Mouse (Mus musculus): ENCODE measurements around the gene Ei24. TPM values are rescaled to one million over a fixed set of nuclear protein-coding genes. Genes with fewer than 3 reads are reported as not detected.

The Ei24 gene
- polyA plus RNA-seq, 1 experiment from 2014 or later, result 45.8 TPM

- Histone ChIP-seq H3K4me1 (ENCODE audit: control insufficient read depth, insufficient read depth, low read length) (peaks cover 6% of the 10 kb centered on the region; the same call in 1 of the 2 replicates), H3K9ac (replicated peaks; ENCODE audit: low read depth, low read length) (no peak overlapping the region), H3K4me3 (ENCODE audit: low read depth, low read length) (no peak overlapping the region), H3K27ac (ENCODE audit: low read length) (0 out of 2 replicates have a peak overlapping the region, but pooled peaks have one; percentile 15), H3K4me2 (replicated peaks; ENCODE audit: low read depth, low read length) (no peak overlapping the region; the same call in 1 of the 2 replicates), H3K36me3 (ENCODE audit: control insufficient read depth, insufficient read depth, low read length) (no peaks in the 10 kb centered on the region), H3K27me3 (ENCODE audit: control insufficient read depth, insufficient read depth, low read length) (no peaks in the 10 kb centered on the region), H3K9me3 (ENCODE audit: control insufficient read depth, low read depth, low read length) (no peaks in the 10 kb centered on the region)
- WGBS, result 37% methylated on average over 2 of the region's 2 CpGs
- ATAC-seq (ENCODE audit: insufficient number of reproducible peaks, insufficient read depth, low FRiP score, low read depth), result no peak
Measured at GRCm38 (mm10) chr9:36822024-36822423, 24.8 kb upstream of the Ei24 start.

- ATAC-seq (ENCODE audit: insufficient number of reproducible peaks, insufficient read depth, low FRiP score, low read depth), result peak; percentile 74; the same call in 1 of the 2 replicates
- H3K9me3 ChIP-seq (ENCODE audit: control insufficient read depth, low read depth, low read length), result no peaks in the 10 kb centered on the region
- H3K27ac ChIP-seq (ENCODE audit: low read length), result 0 out of 2 replicates have a peak within 1 kb of the TSS, but pooled peaks have one; percentile 15
- peaks cover 6% of the 10 kb centered on the region; the same call in 1 of the 2 replicates for H3K4me1 ChIP-seq (ENCODE audit: control insufficient read depth, insufficient read depth, low read length)
- WGBS, result 4% methylated on average over 8 of the region's 8 CpGs
- no peaks in the 10 kb centered on the region for H3K36me3 ChIP-seq (ENCODE audit: control insufficient read depth, insufficient read depth, low read length)
- no peak within 1 kb of the TSS for H3K4me3 ChIP-seq (ENCODE audit: low read depth, low read length)
- H3K4me2 ChIP-seq (replicated peaks; ENCODE audit: low read depth, low read length), result peak within 1 kb of the TSS; percentile 1; the same call in 1 of the 2 replicates
- H3K9ac ChIP-seq (replicated peaks; ENCODE audit: low read depth, low read length), result no peak within 1 kb of the TSS
- no peaks in the 10 kb centered on the region for H3K27me3 ChIP-seq (ENCODE audit: control insufficient read depth, insufficient read depth, low read length)
Measured at GRCm38 (mm10) chr9:36821644-36822000, 24.4 kb upstream of the Ei24 start, which contains the start of gene Fez1. TSS of gene Fez1 (plus strand) at chr9:36821864.

- Histone ChIP-seq H3K4me1 (ENCODE audit: control insufficient read depth, insufficient read depth, low read length) (peaks cover 6% of the 10 kb centered on the region; the same call in 1 of the 2 replicates), H3K27me3 (ENCODE audit: control insufficient read depth, insufficient read depth, low read length) (no peaks in the 10 kb centered on the region), H3K36me3 (ENCODE audit: control insufficient read depth, insufficient read depth, low read length) (no peaks in the 10 kb centered on the region), H3K9me3 (ENCODE audit: control insufficient read depth, low read depth, low read length) (no peaks in the 10 kb centered on the region), H3K27ac (ENCODE audit: low read length) (no peak overlapping the region), H3K4me2 (replicated peaks; ENCODE audit: low read depth, low read length) (peak overlapping the region; percentile 1; the same call in 1 of the 2 replicates), H3K4me3 (ENCODE audit: low read depth, low read length) (no peak overlapping the region), H3K9ac (replicated peaks; ENCODE audit: low read depth, low read length) (no peak overlapping the region)
- WGBS, result 37% methylated on average over 9 of the region's 9 CpGs
- ATAC-seq (ENCODE audit: insufficient number of reproducible peaks, insufficient read depth, low FRiP score, low read depth), result peak; percentile 33; the same call in 1 of the 2 replicates
Measured at GRCm38 (mm10) chr9:36820969-36821643, 23.9 kb upstream of the Ei24 start.

- WGBS, result 54% methylated on average over 4 of the region's 4 CpGs
- H3K4me3 ChIP-seq (ENCODE audit: low read depth, low read length), result no peak overlapping the region
- no peak overlapping the region for H3K27ac ChIP-seq (ENCODE audit: low read length)
- no peak overlapping the region for H3K9ac ChIP-seq (replicated peaks; ENCODE audit: low read depth, low read length)
- H3K4me1 ChIP-seq (ENCODE audit: control insufficient read depth, insufficient read depth, low read length), result peaks cover 6% of the 10 kb centered on the region; the same call in 1 of the 2 replicates
- no peak overlapping the region for H3K4me2 ChIP-seq (replicated peaks; ENCODE audit: low read depth, low read length)
- no peaks in the 10 kb centered on the region for H3K27me3 ChIP-seq (ENCODE audit: control insufficient read depth, insufficient read depth, low read length)
- ATAC-seq (ENCODE audit: insufficient number of reproducible peaks, insufficient read depth, low FRiP score, low read depth), result no peak
- H3K9me3 ChIP-seq (ENCODE audit: control insufficient read depth, low read depth, low read length), result no peaks in the 10 kb centered on the region
- no peaks in the 10 kb centered on the region for H3K36me3 ChIP-seq (ENCODE audit: control insufficient read depth, insufficient read depth, low read length)
Measured at GRCm38 (mm10) chr9:36818905-36819304, 21.7 kb upstream of the Ei24 start.

- 70% methylated on average over 3 of the region's 3 CpGs for WGBS
- Histone ChIP-seq H3K4me2 (replicated peaks; ENCODE audit: low read depth, low read length) (no peak overlapping the region), H3K27me3 (ENCODE audit: control insufficient read depth, insufficient read depth, low read length) (no peaks in the 10 kb centered on the region), H3K4me3 (ENCODE audit: low read depth, low read length) (no peak overlapping the region), H3K4me1 (ENCODE audit: control insufficient read depth, insufficient read depth, low read length) (no peaks in the 10 kb centered on the region), H3K9me3 (ENCODE audit: control insufficient read depth, low read depth, low read length) (no peaks in the 10 kb centered on the region), H3K9ac (replicated peaks; ENCODE audit: low read depth, low read length) (no peak overlapping the region), H3K36me3 (ENCODE audit: control insufficient read depth, insufficient read depth, low read length) (no peaks in the 10 kb centered on the region), H3K27ac (ENCODE audit: low read length) (no peak overlapping the region)
- no peak for ATAC-seq (ENCODE audit: insufficient number of reproducible peaks, insufficient read depth, low FRiP score, low read depth)
Measured at GRCm38 (mm10) chr9:36814486-36814885, 17.3 kb upstream of the Ei24 start.

GRCm38 (mm10) chr9:36808126-36808785 is 11.1 kb upstream of the Ei24 start:
- WGBS, result 80% methylated on average over 5 of the region's 5 CpGs
- no peaks in the 10 kb centered on the region for H3K36me3 ChIP-seq (ENCODE audit: control insufficient read depth, insufficient read depth, low read length)
- ATAC-seq (ENCODE audit: insufficient number of reproducible peaks, insufficient read depth, low FRiP score, low read depth), result no peak
- no peak overlapping the region for H3K4me3 ChIP-seq (ENCODE audit: low read depth, low read length)
- no peak overlapping the region for H3K9ac ChIP-seq (replicated peaks; ENCODE audit: low read depth, low read length)
- no peaks in the 10 kb centered on the region for H3K27me3 ChIP-seq (ENCODE audit: control insufficient read depth, insufficient read depth, low read length)
- no peak overlapping the region for H3K4me2 ChIP-seq (replicated peaks; ENCODE audit: low read depth, low read length)
- H3K9me3 ChIP-seq (ENCODE audit: control insufficient read depth, low read depth, low read length), result no peaks in the 10 kb centered on the region
- no peak overlapping the region for H3K27ac ChIP-seq (ENCODE audit: low read length)
- H3K4me1 ChIP-seq (ENCODE audit: control insufficient read depth, insufficient read depth, low read length), result no peaks in the 10 kb centered on the region

GRCm38 (mm10) chr9:36805256-36805975 is 8.2 kb upstream of the Ei24 start:
- Histone ChIP-seq H3K27me3 (ENCODE audit: control insufficient read depth, insufficient read depth, low read length) (no peaks in the 10 kb centered on the region), H3K27ac (ENCODE audit: low read length) (no peak overlapping the region), H3K9me3 (ENCODE audit: control insufficient read depth, low read depth, low read length) (no peaks in the 10 kb centered on the region), H3K4me3 (ENCODE audit: low read depth, low read length) (no peak overlapping the region), H3K9ac (replicated peaks; ENCODE audit: low read depth, low read length) (no peak overlapping the region), H3K4me2 (replicated peaks; ENCODE audit: low read depth, low read length) (no peak overlapping the region), H3K4me1 (ENCODE audit: control insufficient read depth, insufficient read depth, low read length) (no peaks in the 10 kb centered on the region), H3K36me3 (ENCODE audit: control insufficient read depth, insufficient read depth, low read length) (no peaks in the 10 kb centered on the region)
- 78% methylated on average over 3 of the region's 3 CpGs for WGBS
- ATAC-seq (ENCODE audit: insufficient number of reproducible peaks, insufficient read depth, low FRiP score, low read depth), result no peak

GRCm38 (mm10) chr9:36803926-36804325 is 6.7 kb upstream of the Ei24 start:
- WGBS, result 71% methylated on average over 3 of the region's 3 CpGs

More at GRCm38 (mm10) chr9:36803926-36804325, 6.7 kb upstream of the Ei24 start:
- Histone ChIP-seq H3K4me2 (replicated peaks; ENCODE audit: low read depth, low read length) (no peak overlapping the region), H3K4me3 (ENCODE audit: low read depth, low read length) (no peak overlapping the region), H3K27me3 (ENCODE audit: control insufficient read depth, insufficient read depth, low read length) (no peaks in the 10 kb centered on the region), H3K9ac (replicated peaks; ENCODE audit: low read depth, low read length) (no peak overlapping the region), H3K9me3 (ENCODE audit: control insufficient read depth, low read depth, low read length) (no peaks in the 10 kb centered on the region), H3K36me3 (ENCODE audit: control insufficient read depth, insufficient read depth, low read length) (no peaks in the 10 kb centered on the region), H3K27ac (ENCODE audit: low read length) (no peak overlapping the region), H3K4me1 (ENCODE audit: control insufficient read depth, insufficient read depth, low read length) (no peaks in the 10 kb centered on the region)
- ATAC-seq (ENCODE audit: insufficient number of reproducible peaks, insufficient read depth, low FRiP score, low read depth), result no peak
